Mouse (Mus musculus): ENCODE data around the gene Mapk1ip1l.

DNA sequence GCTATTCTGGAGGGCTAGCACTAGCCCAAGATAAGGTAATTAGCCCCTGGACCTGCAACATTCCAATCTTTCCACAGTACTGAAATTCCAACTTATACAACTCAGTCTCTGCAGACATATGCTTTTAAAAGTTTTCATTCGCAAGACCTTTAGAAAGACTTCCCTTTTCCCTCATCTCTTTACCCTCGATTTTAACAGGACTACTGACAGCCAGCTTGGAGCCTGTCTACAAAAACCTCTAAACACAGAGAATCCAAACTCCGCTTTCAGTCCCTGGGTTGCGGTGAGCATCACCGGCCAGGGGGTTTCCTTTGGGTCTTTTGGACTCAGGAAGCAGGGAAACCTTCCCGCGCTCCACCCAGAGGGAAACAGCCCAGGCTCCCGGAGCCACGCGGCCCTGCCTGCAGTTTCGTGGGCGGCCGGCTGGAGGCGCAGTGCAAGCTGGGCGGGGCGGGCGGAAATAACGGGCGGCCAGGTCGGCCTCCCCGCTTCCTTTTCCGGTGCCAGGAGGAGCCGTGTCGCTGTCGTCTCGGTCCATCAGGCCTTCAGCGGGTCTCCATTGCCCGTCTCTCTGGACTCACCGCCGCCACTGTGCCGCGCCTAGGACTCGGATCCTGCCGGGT lies at the start of gene Mapk1ip1l:
- peak; percentile 72 for TF ChIP-seq CTCF (conservative IDR thresholded peaks at IDR 0.05; ENCODE audit: insufficient read depth, insufficient read length, low read depth, low read length)
- TF ChIP-seq POLR2A (IDR thresholded peaks at IDR 0.05; ENCODE audit: low read depth, low read length) = peak; percentile 77
